Mouse (Mus musculus) CH12.LX (cell line): Measurements from ENCODE around the gene Snta1. TPM values are rescaled to one million over a fixed set of nuclear protein-coding genes. Genes with fewer than 3 reads are reported as not detected.
A peak's percentile ranks its signal among the peaks of the same experiment; 100 is the strongest.

Experiments used
- DNase-seq: peaks from one replicate; pipeline ENCODE4 v3.0.0-alpha.2; 2013; ENCODE audit errors: extremely low read depth
- H3K27ac ChIP-seq: 2 replicates; pipeline ENCODE4 v1.5.1; 2012; ENCODE audit warnings: low read depth, mild to moderate bottlenecking, control low read depth, moderate library complexity; ENCODE audit not compliant: insufficient read depth
- H3K27me3 ChIP-seq: replicated peaks from 2 replicates; pipeline ENCODE3; 2012; ENCODE audit warnings: inconsistent platforms
- H3K36me3 ChIP-seq, 2 experiments: replicated peaks in 1 of 2; 2 replicates each; pipeline versions ENCODE3 to v1.6.1; 2012; ENCODE audit warnings: inconsistent platforms in 1 of 2, low read length in 1 of 2, mild to moderate bottlenecking in 1 of 2, mixed read lengths in 1 of 2, moderate library complexity in 1 of 2; ENCODE audit not compliant: control insufficient read depth in 1 of 2, insufficient read depth in 1 of 2
- H3K4me1 ChIP-seq, 2 experiments: 2 replicates each; pipeline ENCODE4 v1.6.1; 2012; ENCODE audit warnings: inconsistent platforms in 1 of 2, moderate library complexity in 1 of 2; ENCODE audit not compliant: insufficient read depth in 2 of 2, control insufficient read depth in 1 of 2
- H3K4me2 ChIP-seq: 2 replicates; pipeline ENCODE4 v1.6.1; 2012; ENCODE audit warnings: low read depth, mild to moderate bottlenecking, control low read depth; ENCODE audit not compliant: poor library complexity, insufficient read depth, severe bottlenecking
- H3K4me3 ChIP-seq, 3 experiments: fragments of 150-350 bp in 1 of 3; sonication (generic) in 1 of 3; replicated peaks in 1 of 3; 2 replicates each; pipeline versions ENCODE3 to v1.5.1; 2011 to 2012; ENCODE audit warnings: low read depth in 2 of 3, low read length in 2 of 3, mild to moderate bottlenecking in 2 of 3, moderate library complexity in 2 of 3, control low read depth in 1 of 3, improper control_type of control experiment in 1 of 3, inconsistent platforms in 1 of 3, mixed read lengths in 1 of 3; ENCODE audit not compliant: poor library complexity in 1 of 3
- H3K79me2 ChIP-seq: replicated peaks from 2 replicates; pipeline ENCODE4 v1.6.1; 2012; ENCODE audit warnings: mild to moderate bottlenecking, moderate library complexity; ENCODE audit not compliant: control insufficient read depth, poor library complexity, insufficient read depth, severe bottlenecking; ENCODE audit errors: extremely low read depth
- H3K9ac ChIP-seq: 2 replicates; pipeline ENCODE4 v1.6.1; 2012; ENCODE audit warnings: low read depth, mild to moderate bottlenecking, control low read depth, moderate library complexity; ENCODE audit not compliant: insufficient read depth
- H3K9me3 ChIP-seq: replicated peaks from 2 replicates; pipeline ENCODE3; 2012; ENCODE audit warnings: low read length, inconsistent platforms, mixed read lengths
- CHD1 ChIP-seq: IDR thresholded peaks from 2 replicates; pipeline ENCODE4 v1.6.1; 2012; ENCODE audit warnings: low read depth, low read length, improper control_type of control experiment, inconsistent platforms
- CHD2 ChIP-seq: IDR thresholded peaks from 2 replicates; pipeline ENCODE4 v1.6.1; 2011; ENCODE audit warnings: low read length, improper control_type of control experiment
- CTCF ChIP-seq, 2 experiments: IDR thresholded peaks in 1 of 2; conservative IDR thresholded peaks in 1 of 2; 2 replicates each; pipeline ENCODE4 v1.5.1; 2011 to 2012; ENCODE audit warnings: low read depth in 2 of 2, low read length in 2 of 2, improper control_type of control experiment in 1 of 2, inconsistent platforms in 1 of 2, mild to moderate bottlenecking in 1 of 2, moderate library complexity in 1 of 2
- ELF1 ChIP-seq: IDR thresholded peaks from 2 replicates; pipeline ENCODE4 v1.6.1; 2014; ENCODE audit warnings: low read depth, mild to moderate bottlenecking, inconsistent platforms, low read length, improper control_type of control experiment
- EP300 ChIP-seq: IDR thresholded peaks from 2 replicates; pipeline ENCODE4 v1.6.1; 2011; ENCODE audit warnings: low read length, improper control_type of control experiment
- ETS1 ChIP-seq: conservative IDR thresholded peaks from 2 replicates; pipeline ENCODE4 v1.6.1; 2012; ENCODE audit warnings: low read depth, mild to moderate bottlenecking, inconsistent platforms, low read length, improper control_type of control experiment, moderate library complexity
- GABPA ChIP-seq: IDR thresholded peaks from 2 replicates; pipeline ENCODE4 v1.6.1; 2012; ENCODE audit warnings: low read depth, low read length, improper control_type of control experiment, inconsistent platforms; ENCODE audit not compliant: insufficient replicate concordance
- JUN ChIP-seq: IDR thresholded peaks from 2 replicates; pipeline ENCODE4 v1.6.1; 2011; ENCODE audit warnings: low read depth, mild to moderate bottlenecking, low read length, improper control_type of control experiment, moderate library complexity; ENCODE audit not compliant: insufficient read depth
- JUND ChIP-seq: conservative IDR thresholded peaks from 2 replicates; pipeline ENCODE4 v1.6.1; 2011; ENCODE audit warnings: low read depth, low read length, improper control_type of control experiment
- KAT2A ChIP-seq: IDR thresholded peaks from 2 replicates; pipeline ENCODE4 v1.6.1; 2012; ENCODE audit warnings: low read length, improper control_type of control experiment, inconsistent platforms; ENCODE audit not compliant: insufficient replicate concordance
- MAFK ChIP-seq: IDR thresholded peaks from 2 replicates; pipeline ENCODE4 v1.6.1; 2011; ENCODE audit warnings: low read length, improper control_type of control experiment; ENCODE audit not compliant: insufficient replicate concordance
- MAX ChIP-seq: IDR thresholded peaks from 2 replicates; pipeline ENCODE4 v1.6.1; 2011; ENCODE audit warnings: low read length, improper control_type of control experiment
- MAZ ChIP-seq: IDR thresholded peaks from 2 replicates; pipeline ENCODE4 v1.6.1; 2012; ENCODE audit warnings: low read depth, mild to moderate bottlenecking, inconsistent platforms, low read length, improper control_type of control experiment, moderate library complexity
- MEF2A ChIP-seq: IDR thresholded peaks from 2 replicates; pipeline ENCODE4 v1.6.1; 2014; ENCODE audit warnings: low read depth, mild to moderate bottlenecking, inconsistent platforms, low read length, improper control_type of control experiment, borderline replicate concordance
- MXI1 ChIP-seq: IDR thresholded peaks from 2 replicates; pipeline ENCODE4 v1.6.1; 2011; ENCODE audit warnings: mild to moderate bottlenecking, low read depth, low read length, improper control_type of control experiment
- MYC ChIP-seq: IDR thresholded peaks from 2 replicates; pipeline ENCODE4 v1.6.1; 2011; ENCODE audit warnings: low read depth, mild to moderate bottlenecking, improper control_type of control experiment, low read length
- NRF1 ChIP-seq: IDR thresholded peaks from 2 replicates; pipeline ENCODE4 v1.6.1; 2014; ENCODE audit warnings: low read depth, mild to moderate bottlenecking, inconsistent platforms, low read length, improper control_type of control experiment, moderate library complexity
- PAX5 ChIP-seq: IDR thresholded peaks from 2 replicates; pipeline ENCODE4 v1.6.1; 2012; ENCODE audit warnings: low read length, inconsistent platforms, mixed read lengths
- POLR2AphosphoS2 ChIP-seq: IDR thresholded peaks from 2 replicates; pipeline ENCODE4 v1.6.1; 2011; ENCODE audit warnings: low read depth, low read length, improper control_type of control experiment
- RAD21 ChIP-seq: IDR thresholded peaks from 2 replicates; pipeline ENCODE4 v1.6.1; 2011; ENCODE audit warnings: low read depth, mild to moderate bottlenecking, low read length, improper control_type of control experiment, moderate library complexity
- RCOR1 ChIP-seq: conservative IDR thresholded peaks from 2 replicates; pipeline ENCODE4 v1.6.1; 2012; ENCODE audit warnings: low read depth, mild to moderate bottlenecking, inconsistent platforms, low read length, improper control_type of control experiment
- SIN3A ChIP-seq: IDR thresholded peaks from 2 replicates; pipeline ENCODE4 v1.6.1; 2012; ENCODE audit warnings: low read length, improper control_type of control experiment, inconsistent platforms
- SMC3 ChIP-seq: IDR thresholded peaks from 2 replicates; pipeline ENCODE4 v1.6.1; 2011; ENCODE audit warnings: low read depth, low read length, improper control_type of control experiment
- TBP ChIP-seq: conservative IDR thresholded peaks from 2 replicates; pipeline ENCODE4 v1.6.1; 2011; ENCODE audit warnings: low read depth, low read length, improper control_type of control experiment
- USF1 ChIP-seq: IDR thresholded peaks from 2 replicates; pipeline ENCODE4 v1.6.1; 2014; ENCODE audit warnings: low read depth, mild to moderate bottlenecking, inconsistent platforms, low read length, improper control_type of control experiment
- USF2 ChIP-seq: conservative IDR thresholded peaks from 2 replicates; pipeline ENCODE4 v1.6.1; 2011; ENCODE audit warnings: low read depth, low read length, improper control_type of control experiment
- ZMIZ1 ChIP-seq: IDR thresholded peaks from 2 replicates; pipeline ENCODE4 v1.6.1; 2012; ENCODE audit warnings: low read depth, mild to moderate bottlenecking, inconsistent platforms, low read length, improper control_type of control experiment
- dilution Hi-C: fragments of 300-500 bp; cut with MboI; formaldehyde crosslinking; loops from 2 replicates; pipeline ENCODE4 v1.14.3; 2020; ENCODE audit warnings: low sequenced_read_pairs; ENCODE audit not compliant: extremely low pct_unique_long_range_greater_than_20kb, extremely low pct_ligation_motif_present
- in situ Hi-C: fragments of 300-500 bp; cut with MboI; formaldehyde crosslinking; loops from 3 replicates; pipeline ENCODE4 v1.14.3; 2019; ENCODE audit warnings: low sequenced_read_pairs, low pct_ligation_motif_present, low pct_unique_long_range_greater_than_20kb, mixed read lengths
- polyA plus RNA-seq: library from polyadenylated mRNA; unstranded; fragments of >175 nt; gene quantifications from 2 replicates; pipeline ENCODE4 v1.2.1, GENCODE M21; 2012; ENCODE audit warnings: low read depth; ENCODE audit not compliant: insufficient read length
- total RNA-seq, 2 experiments: library from RNA; depleted of rRNA; stranded (reverse); fragments of 300-350 nt in 1 of 2; fragments of >200 nt in 1 of 2; gene quantifications; 2 replicates each; pipeline ENCODE4 v1.2.3; 2012 to 2014

The Snta1 gene
- total and polyA plus RNA-seq, 3 experiments: 0.33 TPM; not detected in 2

DNA sequence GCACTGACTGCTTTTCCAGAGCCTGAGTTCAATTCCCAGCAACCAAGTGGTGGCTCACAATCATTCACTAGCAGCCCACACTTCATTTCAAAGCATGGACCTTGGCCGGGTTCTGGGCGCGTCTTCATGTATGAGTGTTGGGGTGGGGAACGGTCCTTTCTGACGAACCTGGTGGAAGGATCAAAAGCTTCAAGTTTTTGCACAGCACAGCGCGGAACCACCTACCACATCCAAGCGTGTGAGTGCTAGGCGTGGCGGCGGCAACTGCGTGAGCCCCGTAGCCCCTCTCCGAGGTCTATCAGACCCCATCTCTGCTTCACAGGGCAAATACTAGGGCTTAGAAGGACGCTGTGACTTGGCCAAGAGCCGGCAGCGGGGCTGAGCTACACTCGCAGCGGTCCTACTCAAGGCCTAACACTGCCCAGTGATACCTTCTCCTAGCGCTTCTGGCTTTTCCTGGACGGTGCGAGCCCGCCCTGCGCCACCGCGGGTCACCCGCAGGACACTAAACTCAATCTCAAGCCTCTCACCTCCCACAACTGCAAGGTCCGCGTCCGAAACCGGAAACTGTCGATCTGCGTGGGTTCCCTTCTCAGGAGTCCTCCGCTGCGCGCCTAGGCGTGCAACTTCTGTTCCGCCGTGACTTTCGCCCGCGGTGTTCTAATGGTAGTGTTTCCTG is 35.6 kb downstream of the Snta1 start (continued):
- TF ChIP-seq RAD21 (no peak), EP300 (no peak), SMC3 (no peak), USF2 (no peak), POLR2AphosphoS2 (peak; percentile 81; the same call in 1 of the 2 replicates), JUN (no peak), MEF2A (peak; percentile 85), CHD1 (0 out of 2 replicates have a peak, but pooled peaks have one; percentile 45), ETS1 (peak; percentile 27; the same call in 1 of the 2 replicates), SIN3A (peak; percentile 95), CTCF (conservative IDR thresholded peaks at IDR 0.05 in 1 of 2, IDR thresholded peaks at IDR 0.05 in 1 of 2; ENCODE audit: low read depth in 2 of 2, low read length in 2 of 2) (no peak), CHD2 (peak; percentile 52; the same call in 1 of the 2 replicates), MYC (peak; percentile 70), NRF1 (0 out of 2 replicates have a peak, but pooled peaks have one; percentile 36)

DNA sequence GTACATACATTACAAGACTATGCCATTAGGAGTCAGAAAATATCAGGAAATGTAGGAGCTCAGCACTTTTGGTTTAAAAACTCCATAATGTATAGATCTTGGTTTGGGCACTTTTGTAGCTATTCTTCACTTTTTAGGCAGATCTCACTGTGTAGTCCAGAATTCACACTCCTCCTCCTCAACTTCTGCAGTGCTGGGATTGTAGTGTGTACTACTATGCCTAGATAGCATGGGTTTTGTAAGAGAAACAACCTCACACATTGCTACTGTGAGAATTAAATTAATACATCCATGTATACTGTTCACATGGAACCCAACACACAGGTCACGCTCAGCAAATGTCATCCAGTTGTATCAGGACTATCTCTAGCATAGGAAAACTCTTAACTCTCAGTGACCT is 40.4 kb downstream of the Snta1 start:
- Histone ChIP-seq H3K9ac (no peak overlapping the region), H3K27me3 (no peaks in the 10 kb centered on the region), H3K27ac (no peak overlapping the region), H3K36me3 (peaks cover 44 to 71% of the 10 kb centered on the region in 2 experiments), H3K4me2 (no peak overlapping the region), H3K4me1 (peaks cover 0 to 13% of the 10 kb centered on the region in 2 experiments; a peak in 2 of 4 replicates), H3K79me2 (0 out of 2 replicates have a peak, but pooled peaks cover 2% of the 10 kb centered on the region), H3K4me3 (no peak overlapping the region), H3K9me3 (no peaks in the 10 kb centered on the region)
- DNase-seq: no peak
- no peak for TF ChIP-seq NRF1
- TF ChIP-seq ZMIZ1: no peak
- TF ChIP-seq KAT2A: no peak
- TF ChIP-seq SMC3: no peak
- no peak for TF ChIP-seq JUND
- no peak for TF ChIP-seq ELF1
- no peak for TF ChIP-seq USF1
- TF ChIP-seq CHD1: no peak
- TF ChIP-seq EP300: no peak
- no peak for TF ChIP-seq MAZ
- TF ChIP-seq GABPA: no peak
- no peak for TF ChIP-seq MAFK
- no peak for TF ChIP-seq CHD2
- TF ChIP-seq RCOR1: no peak
- no peak for TF ChIP-seq PAX5
- no peak for TF ChIP-seq MEF2A
- no peak for TF ChIP-seq TBP
- TF ChIP-seq MAX: no peak
- no peak for TF ChIP-seq MXI1
- in situ Hi-C loops (no loop called here), dilution Hi-C loops (no loop called here)
